Mouse (Mus musculus) MEL-GATA-1-ER (cell line): ENCODE results near the gene Slc25a47.
"Not testable (repeated sequence)": the region's sequence is repeated elsewhere in the genome, so short reads cannot be mapped to it uniquely, and the experiment has no call there.

Source experiments
- DNase-seq: peaks from one replicate; pipeline ENCODE4 v3.0.0-alpha.2; 2012; ENCODE audit warnings: low read depth; ENCODE audit errors: extremely low read depth

Gene Slc25a47

GRCm38 (mm10) chr12:108826282-108826957, 9.4 kb upstream of the Slc25a47 start:
- no peak for DNase-seq

- no peak for DNase-seq
Measured at GRCm38 (mm10) chr12:108826958-108827535, 8.8 kb upstream of the Slc25a47 start.

- no peak for DNase-seq
Measured at GRCm38 (mm10) chr12:108827641-108828040, 8.2 kb upstream of the Slc25a47 start.

GRCm38 (mm10) chr12:108829636-108830035, 6.2 kb upstream of the Slc25a47 start:
- no peak for DNase-seq

- no peak for DNase-seq
Measured at GRCm38 (mm10) chr12:108830358-108830757, 5.5 kb upstream of the Slc25a47 start.

- DNase-seq: no peak
Measured at GRCm38 (mm10) chr12:108831966-108832643, 3.7 kb upstream of the Slc25a47 start.

GRCm38 (mm10) chr12:108832851-108833250, 3.0 kb upstream of the Slc25a47 start:
- no peak for DNase-seq

GRCm38 (mm10) chr12:108833408-108833807, 2.4 kb upstream of the Slc25a47 start:
- no peak for DNase-seq

- no peak for DNase-seq
Measured at GRCm38 (mm10) chr12:108834337-108834736, 1.5 kb upstream of the Slc25a47 start.

GRCm38 (mm10) chr12:108834786-108835185, 1.1 kb upstream of the Slc25a47 start:
- no peak for DNase-seq

GRCm38 (mm10) chr12:108835208-108835839, 522 bp upstream of the Slc25a47 start:
- DNase-seq: no peak

GRCm38 (mm10) chr12:108836722-108837121, 876 bp downstream of the Slc25a47 start:
- DNase-seq: peak; percentile 5

- DNase-seq: no peak
Measured at GRCm38 (mm10) chr12:108841181-108841580, 5.3 kb downstream of the Slc25a47 start.

- no peak for DNase-seq
Measured at GRCm38 (mm10) chr12:108842663-108843062, 6.8 kb downstream of the Slc25a47 start.

GRCm38 (mm10) chr12:108848033-108848432, 12.2 kb downstream of the Slc25a47 start:
- not testable (repeated sequence) for DNase-seq

- DNase-seq: no peak
Measured at GRCm38 (mm10) chr12:108849488-108850022, 13.7 kb downstream of the Slc25a47 start.

GRCm38 (mm10) chr12:108850129-108850528, 14.3 kb downstream of the Slc25a47 start:
- DNase-seq: no peak

GRCm38 (mm10) chr12:108850886-108851285, 15.0 kb downstream of the Slc25a47 start:
- no peak for DNase-seq

GRCm38 (mm10) chr12:108852822-108853221, 17.0 kb downstream of the Slc25a47 start:
- no peak for DNase-seq

GRCm38 (mm10) chr12:108855081-108855480, 19.2 kb downstream of the Slc25a47 start:
- no peak for DNase-seq

- DNase-seq: no peak
Measured at GRCm38 (mm10) chr12:108856186-108856585, 20.3 kb downstream of the Slc25a47 start.

GRCm38 (mm10) chr12:108857109-108857508, 21.3 kb downstream of the Slc25a47 start:
- DNase-seq: no peak
